Mouse (Mus musculus) right cerebral cortex, postnatal 4 days (tissue): ENCODE results near the gene Xpo6.

Experiments
- DNase-seq: peaks from one replicate; pipeline ENCODE4 v3.0.0-alpha.2; 2022

The Xpo6 gene

GRCm38 (mm10) chr7:126191471-126191870, 8.8 kb downstream of the Xpo6 start:
- no peak for DNase-seq

GRCm38 (mm10) chr7:126189517-126189916, 10.8 kb downstream of the Xpo6 start:
- DNase-seq = no peak

GRCm38 (mm10) chr7:126185999-126186398, 14.3 kb downstream of the Xpo6 start:
- DNase-seq = no peak

GRCm38 (mm10) chr7:126183583-126183982, 16.7 kb downstream of the Xpo6 start:
- no peak for DNase-seq

GRCm38 (mm10) chr7:126181487-126181886, 18.8 kb downstream of the Xpo6 start:
- no peak for DNase-seq

GRCm38 (mm10) chr7:126180956-126181355, 19.3 kb downstream of the Xpo6 start:
- DNase-seq = no peak

GRCm38 (mm10) chr7:126178804-126179203, 21.5 kb downstream of the Xpo6 start:
- DNase-seq = no peak

GRCm38 (mm10) chr7:126175999-126176398, 24.3 kb downstream of the Xpo6 start:
- no peak for DNase-seq

GRCm38 (mm10) chr7:126175456-126175855, 24.8 kb downstream of the Xpo6 start:
- no peak for DNase-seq

- DNase-seq = no peak
Measured at GRCm38 (mm10) chr7:126174863-126175262, 25.4 kb downstream of the Xpo6 start.

GRCm38 (mm10) chr7:126172001-126172400, 28.3 kb downstream of the Xpo6 start:
- no peak for DNase-seq

- no peak for DNase-seq
Measured at GRCm38 (mm10) chr7:126168584-126168983, 31.7 kb downstream of the Xpo6 start.

- no peak for DNase-seq
Measured at GRCm38 (mm10) chr7:126167426-126167825, 32.9 kb downstream of the Xpo6 start.

- DNase-seq = no peak
Measured at GRCm38 (mm10) chr7:126166571-126166970, 33.7 kb downstream of the Xpo6 start.

GRCm38 (mm10) chr7:126158238-126158637, 42.1 kb downstream of the Xpo6 start:
- DNase-seq = no peak

GRCm38 (mm10) chr7:126155746-126156145, 44.6 kb downstream of the Xpo6 start:
- DNase-seq = no peak

GRCm38 (mm10) chr7:126154731-126155130, 45.6 kb downstream of the Xpo6 start:
- DNase-seq = no peak

- DNase-seq = no peak
Measured at GRCm38 (mm10) chr7:126152324-126152723, 48.0 kb downstream of the Xpo6 start.

- DNase-seq = no peak
Measured at GRCm38 (mm10) chr7:126146156-126146555, 54.1 kb downstream of the Xpo6 start.

- DNase-seq = no peak
Measured at GRCm38 (mm10) chr7:126144364-126144763, 55.9 kb downstream of the Xpo6 start.

GRCm38 (mm10) chr7:126137850-126138249, 62.5 kb downstream of the Xpo6 start:
- no peak for DNase-seq

GRCm38 (mm10) chr7:126135391-126135790, 64.9 kb downstream of the Xpo6 start:
- no peak for DNase-seq

GRCm38 (mm10) chr7:126134634-126135321, 65.5 kb downstream of the Xpo6 start:
- DNase-seq = no peak

GRCm38 (mm10) chr7:126127673-126128072, 72.6 kb downstream of the Xpo6 start:
- no peak for DNase-seq

- no peak for DNase-seq
Measured at GRCm38 (mm10) chr7:126126502-126126901, 73.8 kb downstream of the Xpo6 start.
